Mouse (Mus musculus) small intestine, adult 2 months (tissue): ENCODE measurements around the gene Ankrd53.

ENCODE experiments used
- CTCF ChIP-seq: fragments of 200-500 bp; IDR thresholded peaks from 2 replicates; pipeline ENCODE4 v1.5.1; 2012; ENCODE audit warnings: low read depth, mild to moderate bottlenecking, control low read depth, inconsistent platforms, low read length, moderate library complexity, mixed read lengths; ENCODE audit not compliant: insufficient replicate concordance, insufficient read length; ENCODE audit errors: extremely low read depth
- POLR2A ChIP-seq: fragments of 200-500 bp; IDR thresholded peaks from 2 replicates; pipeline ENCODE4 v1.6.1; 2012; ENCODE audit warnings: low read depth, mild to moderate bottlenecking, control low read depth, inconsistent platforms, low read length, moderate library complexity

DNA sequence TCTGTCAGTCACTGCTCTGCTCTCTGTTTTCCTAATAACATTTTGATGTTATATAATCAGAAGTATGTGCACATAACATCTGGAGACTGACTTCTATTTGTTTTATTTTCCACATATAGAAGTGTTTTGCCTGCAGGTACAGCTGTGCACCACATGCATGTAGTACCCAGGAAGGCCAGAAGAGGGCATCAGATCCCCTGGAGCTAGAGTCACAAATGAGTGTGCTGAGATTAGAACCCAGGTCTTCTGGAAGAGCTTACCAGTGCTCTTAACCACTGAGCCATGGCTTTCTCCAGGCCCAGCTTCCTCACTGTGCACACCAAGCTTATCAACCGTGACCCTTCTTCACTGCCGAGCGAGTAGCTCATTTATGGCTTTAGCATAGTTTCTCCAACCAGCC lies 34.0 kb upstream of the Ankrd53 start:
- no peak for TF ChIP-seq POLR2A
- peak; percentile 58; the same call in 1 of the 2 replicates for TF ChIP-seq CTCF
